Mouse (Mus musculus): ENCODE measurements at regions not wholly inside any gene's neighbourhood (a gene's known extent, or its start where the extent isn't known, plus 50 kb on each side); places are given as distances from the start of the nearest gene placed in this dataset.
"Not testable (repeated sequence)": the region's sequence is repeated elsewhere in the genome, so short reads cannot be mapped to it uniquely, and the experiment has no call there.

DNA sequence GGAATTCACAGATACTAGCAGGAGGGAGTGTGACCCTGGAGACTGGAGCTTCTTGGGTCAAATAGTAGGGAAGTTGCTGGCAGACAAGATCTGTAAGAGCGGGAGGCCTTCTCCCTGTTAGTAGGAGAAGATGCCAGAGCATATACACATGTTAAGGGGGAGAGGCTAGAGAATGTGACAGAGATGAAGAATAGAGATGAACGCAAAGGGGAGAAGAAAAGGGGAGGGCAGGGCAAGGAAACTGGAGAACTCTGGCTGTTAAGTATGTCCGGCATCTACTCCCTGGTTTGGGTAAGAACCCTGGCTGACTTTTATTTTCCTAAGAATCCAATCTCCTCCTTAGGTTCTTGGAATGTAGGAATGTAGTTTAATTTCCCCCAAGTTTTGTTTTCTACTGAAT, 206.5 kb upstream of the Zpld1 start:
- 95% methylated on average over 3 of the region's 3 CpGs for WGBS
- DNase-seq (ENCODE audit: low spot score) = no peak
- Histone ChIP-seq H3K9ac (ENCODE audit: low read length) (no peak overlapping the region), H3K4me1 (ENCODE audit: control insufficient read depth, insufficient read depth, low read length) (no peaks in the 10 kb centered on the region), H3K4me2 (ENCODE audit: low read length) (no peak overlapping the region), H3K36me3 (ENCODE audit: control insufficient read depth, insufficient read depth, low read length) (no peaks in the 10 kb centered on the region), H3K27me3 (replicated peaks; ENCODE audit: control insufficient read depth, insufficient read depth, low read length) (no peaks in the 10 kb centered on the region), H3K27ac (ENCODE audit: low read depth, low read length) (no peak overlapping the region), H3K4me3 (ENCODE audit: low read depth, low read length) (no peak overlapping the region), H3K9me3 (replicated peaks; ENCODE audit: control insufficient read depth, low read length) (no peaks in the 10 kb centered on the region)
- no peak for ATAC-seq

DNA sequence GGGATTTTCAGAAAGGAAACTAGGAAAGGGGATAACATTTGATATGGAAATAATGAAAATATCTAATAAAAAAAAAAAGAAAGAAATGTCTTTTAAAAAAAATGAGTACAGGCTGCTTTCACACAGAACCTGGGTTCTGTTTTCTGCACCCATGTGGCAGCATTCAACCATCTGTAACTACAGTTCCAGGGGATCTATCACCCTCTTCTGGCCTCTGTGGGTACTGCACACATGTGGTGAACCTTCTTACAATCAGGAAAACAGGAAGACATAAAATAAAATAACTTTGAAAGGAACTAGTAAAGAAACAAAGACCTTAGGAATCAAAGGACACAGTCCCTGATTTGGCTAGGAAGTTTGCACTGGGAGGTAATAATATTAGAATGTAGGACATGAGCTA, 205.5 kb upstream of the Zpld1 start:
- H3K9me3 ChIP-seq (replicated peaks; ENCODE audit: control insufficient read depth, low read length) = no peaks in the 10 kb centered on the region
- H3K27ac ChIP-seq (ENCODE audit: low read depth, low read length) = no peak overlapping the region
- H3K4me3 ChIP-seq (ENCODE audit: low read depth, low read length) = no peak overlapping the region
- no peak overlapping the region for H3K9ac ChIP-seq (ENCODE audit: low read length)
- no peaks in the 10 kb centered on the region for H3K27me3 ChIP-seq (replicated peaks; ENCODE audit: control insufficient read depth, insufficient read depth, low read length)
- H3K4me1 ChIP-seq (ENCODE audit: control insufficient read depth, insufficient read depth, low read length) = no peaks in the 10 kb centered on the region
- ATAC-seq (no peak), DNase-seq (ENCODE audit: low spot score) (no peak)
- no peaks in the 10 kb centered on the region for H3K36me3 ChIP-seq (ENCODE audit: control insufficient read depth, insufficient read depth, low read length)
- no peak overlapping the region for H3K4me2 ChIP-seq (ENCODE audit: low read length)

DNA sequence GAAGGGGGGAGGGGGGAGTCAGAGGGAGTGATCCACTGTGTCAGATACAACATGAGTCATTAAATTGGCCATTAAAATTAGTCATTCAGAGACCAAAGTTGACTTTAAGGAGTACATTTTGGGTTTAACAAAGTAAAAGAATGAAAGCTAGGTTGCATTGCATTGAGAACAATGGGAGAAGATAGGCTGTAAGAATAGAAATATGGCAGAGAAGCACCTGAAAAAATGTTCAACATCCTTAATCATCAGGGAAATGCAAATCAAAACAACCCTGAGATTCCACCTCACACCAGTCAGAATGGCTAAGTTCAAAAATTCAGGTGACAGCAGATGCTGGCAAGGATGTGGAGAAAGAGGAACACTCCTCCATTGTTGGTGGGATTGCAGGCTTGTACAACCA, 202.0 kb upstream of the Zpld1 start:
- not testable (repeated sequence) for H3K36me3 ChIP-seq (ENCODE audit: control insufficient read depth, insufficient read depth, low read length); H3K9ac ChIP-seq (ENCODE audit: low read length); H3K9me3 ChIP-seq (replicated peaks; ENCODE audit: control insufficient read depth, low read length); H3K4me3 ChIP-seq (ENCODE audit: low read depth, low read length); ATAC-seq; H3K27ac ChIP-seq (ENCODE audit: low read depth, low read length); H3K4me2 ChIP-seq (ENCODE audit: low read length); DNase-seq (ENCODE audit: low spot score); H3K4me1 ChIP-seq (ENCODE audit: control insufficient read depth, insufficient read depth, low read length); H3K27me3 ChIP-seq (replicated peaks; ENCODE audit: control insufficient read depth, insufficient read depth, low read length)

DNA sequence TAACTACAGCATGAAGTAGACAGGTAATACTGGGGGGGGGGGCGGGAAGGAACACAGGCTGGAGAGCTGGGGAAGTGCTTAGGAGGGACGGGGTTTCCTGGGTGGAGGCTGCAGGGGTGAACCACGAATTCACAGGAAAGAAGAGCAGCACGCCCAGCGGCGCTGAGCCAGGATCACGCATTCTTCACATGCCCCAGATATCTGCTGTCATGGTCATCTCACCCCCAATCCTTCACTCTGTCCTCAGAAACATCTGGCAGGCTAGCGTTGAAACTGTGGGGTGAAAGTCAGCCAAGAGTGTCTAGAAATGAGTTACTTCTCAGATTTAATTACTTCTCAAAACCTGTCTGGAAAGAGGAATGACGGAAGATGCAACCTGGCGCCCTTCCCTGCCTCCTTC, 197.3 kb upstream of the Zpld1 start:
- ATAC-seq (no peak), DNase-seq (ENCODE audit: low spot score) (no peak)
- no peak overlapping the region for H3K4me3 ChIP-seq (ENCODE audit: low read depth, low read length)
- H3K27me3 ChIP-seq (replicated peaks; ENCODE audit: control insufficient read depth, insufficient read depth, low read length) = no peaks in the 10 kb centered on the region
- no peak overlapping the region for H3K4me2 ChIP-seq (ENCODE audit: low read length)
- H3K9me3 ChIP-seq (replicated peaks; ENCODE audit: control insufficient read depth, low read length) = 0 out of 2 replicates have a peak, but pooled peaks cover 3% of the 10 kb centered on the region
- no peaks in the 10 kb centered on the region for H3K36me3 ChIP-seq (ENCODE audit: control insufficient read depth, insufficient read depth, low read length)
- WGBS = 90% methylated on average over 10 of the region's 10 CpGs
- H3K9ac ChIP-seq (ENCODE audit: low read length) = no peak overlapping the region
- H3K4me1 ChIP-seq (ENCODE audit: control insufficient read depth, insufficient read depth, low read length) = no peaks in the 10 kb centered on the region
- no peak overlapping the region for H3K27ac ChIP-seq (ENCODE audit: low read depth, low read length)

DNA sequence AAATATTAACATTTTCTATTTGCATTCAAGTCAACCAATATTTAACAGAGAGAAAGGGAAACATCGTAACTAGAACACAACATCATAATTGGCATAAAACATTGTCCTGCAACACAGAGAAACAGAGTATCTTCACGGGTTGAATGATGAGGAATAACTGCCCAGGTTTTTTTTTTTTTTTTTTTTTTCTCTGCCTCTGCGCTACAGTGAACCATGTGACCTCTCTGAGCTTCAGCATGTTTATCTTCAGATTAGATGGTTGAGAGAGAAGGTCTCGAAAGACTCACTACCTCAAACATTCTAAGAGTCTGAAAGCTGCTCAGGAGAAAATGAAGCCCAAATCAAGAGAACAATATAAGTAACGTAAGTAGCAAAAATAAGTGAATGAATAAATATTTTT, 196.4 kb upstream of the Zpld1 start:
- no peak for ATAC-seq
- H3K4me3 ChIP-seq (ENCODE audit: low read depth, low read length) = no peak overlapping the region
- WGBS = 88% methylated on average over 5 of the region's 5 CpGs

DNA sequence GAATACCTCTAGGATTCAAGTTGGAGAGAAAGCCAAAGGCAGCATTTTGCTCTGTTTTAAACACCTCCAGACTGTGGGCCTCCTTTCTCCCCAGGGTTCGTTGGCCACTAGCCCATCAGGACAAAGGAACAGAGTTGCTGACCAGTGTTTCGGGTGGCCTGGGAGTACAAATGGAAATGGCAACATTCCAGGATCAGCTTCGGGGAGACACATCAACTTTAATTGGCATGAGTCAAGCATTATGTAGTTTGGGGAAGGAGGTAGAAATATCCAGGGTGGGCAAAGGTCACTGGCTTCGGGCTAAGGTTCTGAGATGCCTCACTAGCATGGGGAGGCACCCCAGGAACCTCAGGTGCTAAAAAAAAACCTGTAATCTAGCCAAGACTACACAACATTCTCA, 194.3 kb upstream of the Zpld1 start:
- no peaks in the 10 kb centered on the region for H3K36me3 ChIP-seq (ENCODE audit: control insufficient read depth, insufficient read depth, low read length)
- no peak overlapping the region for H3K9ac ChIP-seq (ENCODE audit: low read length)
- H3K27me3 ChIP-seq (replicated peaks; ENCODE audit: control insufficient read depth, insufficient read depth, low read length) = no peaks in the 10 kb centered on the region
- H3K4me2 ChIP-seq (ENCODE audit: low read length) = no peak overlapping the region
- ATAC-seq = no peak
- H3K4me3 ChIP-seq (ENCODE audit: low read depth, low read length) = no peak overlapping the region
- no peak for DNase-seq (ENCODE audit: low spot score)
- 72% methylated on average over 4 of the region's 4 CpGs for WGBS
- H3K9me3 ChIP-seq (replicated peaks; ENCODE audit: control insufficient read depth, low read length) = 0 out of 2 replicates have a peak, but pooled peaks cover 3% of the 10 kb centered on the region
- H3K27ac ChIP-seq (ENCODE audit: low read depth, low read length) = no peak overlapping the region
- H3K4me1 ChIP-seq (ENCODE audit: control insufficient read depth, insufficient read depth, low read length) = no peaks in the 10 kb centered on the region

More for the DNA sequence above, 196.4 kb upstream of the Zpld1 start:
- DNase-seq (ENCODE audit: low spot score) = no peak
- Histone ChIP-seq H3K4me1 (ENCODE audit: control insufficient read depth, insufficient read depth, low read length) (no peaks in the 10 kb centered on the region), H3K27ac (ENCODE audit: low read depth, low read length) (no peak overlapping the region), H3K9ac (ENCODE audit: low read length) (no peak overlapping the region), H3K4me2 (ENCODE audit: low read length) (no peak overlapping the region), H3K27me3 (replicated peaks; ENCODE audit: control insufficient read depth, insufficient read depth, low read length) (no peaks in the 10 kb centered on the region), H3K9me3 (replicated peaks; ENCODE audit: control insufficient read depth, low read length) (0 out of 2 replicates have a peak, but pooled peaks cover 3% of the 10 kb centered on the region), H3K36me3 (ENCODE audit: control insufficient read depth, insufficient read depth, low read length) (no peaks in the 10 kb centered on the region)

DNA sequence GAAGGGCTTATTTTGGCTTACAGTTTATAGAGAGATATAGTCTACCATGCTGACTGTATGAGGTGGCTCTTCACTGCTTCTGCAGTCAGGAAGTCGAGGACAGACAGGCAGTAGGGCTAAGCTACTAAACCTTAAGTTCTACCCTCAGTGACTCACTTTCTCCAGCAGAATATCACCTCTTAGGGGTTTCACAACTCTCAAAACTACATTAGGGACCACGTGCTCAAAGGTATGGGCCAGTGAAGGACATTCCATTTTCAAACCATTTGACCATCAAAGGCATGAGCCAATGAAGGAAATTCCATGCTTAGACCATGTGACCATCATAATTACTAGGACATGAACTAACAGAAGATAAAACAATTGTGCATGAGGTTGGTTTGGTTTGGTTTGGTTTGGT, 186.6 kb upstream of the Zpld1 start:
- ATAC-seq = no peak
- 75% methylated on average over 2 of the region's 2 CpGs for WGBS
- no peaks in the 10 kb centered on the region for H3K4me1 ChIP-seq (ENCODE audit: control insufficient read depth, insufficient read depth, low read length)

DNA sequence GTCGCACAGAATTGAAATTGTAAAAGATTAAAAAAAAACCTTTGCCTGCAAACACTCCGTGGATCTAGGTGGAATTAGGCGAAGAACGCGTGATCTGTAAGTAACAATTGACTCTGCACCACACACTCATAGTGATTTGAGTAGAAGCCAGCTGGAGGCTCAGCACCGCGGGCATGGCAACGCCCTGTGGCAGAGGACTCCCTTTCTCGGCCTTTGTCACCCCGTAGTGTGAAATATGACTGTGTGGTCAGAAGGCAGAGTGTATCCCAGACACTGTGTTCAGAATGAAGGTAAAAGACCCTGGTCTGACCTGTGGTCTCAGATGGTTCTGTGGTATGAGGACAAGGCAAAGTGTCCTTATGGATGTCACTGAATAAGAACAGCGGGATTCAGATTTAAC, 183.0 kb upstream of the Zpld1 start:
- ATAC-seq = 0 out of 2 replicates have a peak, but pooled peaks have one; percentile 19
- no peaks in the 10 kb centered on the region for H3K36me3 ChIP-seq (ENCODE audit: control insufficient read depth, insufficient read depth, low read length)

More for the DNA sequence above, 186.6 kb upstream of the Zpld1 start:
- DNase-seq (ENCODE audit: low spot score) = no peak
- Histone ChIP-seq H3K27ac (ENCODE audit: low read depth, low read length) (no peak overlapping the region), H3K9me3 (replicated peaks; ENCODE audit: control insufficient read depth, low read length) (no peaks in the 10 kb centered on the region), H3K4me3 (ENCODE audit: low read depth, low read length) (no peak overlapping the region), H3K36me3 (ENCODE audit: control insufficient read depth, insufficient read depth, low read length) (no peaks in the 10 kb centered on the region), H3K27me3 (replicated peaks; ENCODE audit: control insufficient read depth, insufficient read depth, low read length) (no peaks in the 10 kb centered on the region), H3K9ac (ENCODE audit: low read length) (no peak overlapping the region), H3K4me2 (ENCODE audit: low read length) (no peak overlapping the region)

DNA sequence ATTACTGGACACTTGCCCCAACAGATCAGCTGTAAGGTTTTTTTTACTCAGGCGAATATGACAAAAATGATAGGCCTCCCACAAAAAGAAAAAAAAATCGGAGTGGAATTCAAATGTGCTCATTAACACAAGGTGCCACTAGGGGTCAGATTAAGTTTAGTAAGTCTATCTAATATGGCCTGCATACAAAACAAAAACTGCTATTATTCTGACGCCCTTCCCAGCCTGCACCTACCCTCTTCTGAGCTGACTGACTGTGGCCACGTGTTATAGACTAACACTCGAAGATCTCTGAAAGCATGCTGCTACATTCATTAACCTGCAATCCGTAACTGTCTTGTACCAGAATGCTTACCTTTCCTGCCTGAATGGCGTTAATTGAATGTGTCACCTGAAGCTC, 182.5 kb upstream of the Zpld1 start:
- Histone ChIP-seq H3K27me3 (replicated peaks; ENCODE audit: control insufficient read depth, insufficient read depth, low read length) (no peaks in the 10 kb centered on the region), H3K9me3 (replicated peaks; ENCODE audit: control insufficient read depth, low read length) (no peaks in the 10 kb centered on the region), H3K4me3 (ENCODE audit: low read depth, low read length) (no peak overlapping the region), H3K4me2 (ENCODE audit: low read length) (no peak overlapping the region), H3K9ac (ENCODE audit: low read length) (no peak overlapping the region), H3K27ac (ENCODE audit: low read depth, low read length) (no peak overlapping the region), H3K4me1 (ENCODE audit: control insufficient read depth, insufficient read depth, low read length) (no peaks in the 10 kb centered on the region), H3K36me3 (ENCODE audit: control insufficient read depth, insufficient read depth, low read length) (no peaks in the 10 kb centered on the region)
- DNase-seq (ENCODE audit: low spot score) (peak; percentile 69), ATAC-seq (peak; percentile 64; the same call in 1 of the 2 replicates)
- WGBS = 46% methylated on average over 7 of the region's 7 CpGs

More for the DNA sequence above, 183.0 kb upstream of the Zpld1 start:
- Histone ChIP-seq H3K27ac (ENCODE audit: low read depth, low read length) (no peak overlapping the region), H3K9ac (ENCODE audit: low read length) (no peak overlapping the region), H3K4me3 (ENCODE audit: low read depth, low read length) (no peak overlapping the region), H3K4me1 (ENCODE audit: control insufficient read depth, insufficient read depth, low read length) (no peaks in the 10 kb centered on the region), H3K27me3 (replicated peaks; ENCODE audit: control insufficient read depth, insufficient read depth, low read length) (no peaks in the 10 kb centered on the region), H3K9me3 (replicated peaks; ENCODE audit: control insufficient read depth, low read length) (no peaks in the 10 kb centered on the region), H3K4me2 (ENCODE audit: low read length) (no peak overlapping the region)
- no peak for DNase-seq (ENCODE audit: low spot score)
- WGBS = 80% methylated on average over 11 of the region's 11 CpGs
